Mouse (Mus musculus) brain, embryonic 14.5 days (tissue): ENCODE data around the gene Hcst. TPM values are rescaled to one million over a fixed set of nuclear protein-coding genes. Genes with fewer than 3 reads are reported as not detected.

Experiments
- DNase-seq: peaks from one replicate; pipeline ENCODE4 v3.0.0-alpha.2; 2011; ENCODE audit warnings: low read depth
- CTCF ChIP-seq: fragments of 200-500 bp; IDR thresholded peaks from 2 replicates; pipeline ENCODE4 v1.5.1; 2012; ENCODE audit warnings: inconsistent platforms, mild to moderate bottlenecking, moderate library complexity, borderline replicate concordance; ENCODE audit not compliant: insufficient read depth, insufficient read length; ENCODE audit errors: extremely low read depth
- POLR2A ChIP-seq: fragments of 200-500 bp; IDR thresholded peaks from 2 replicates; pipeline ENCODE4 v1.6.1; 2012; ENCODE audit warnings: mild to moderate bottlenecking, inconsistent platforms, borderline replicate concordance; ENCODE audit not compliant: poor library complexity, insufficient read depth, insufficient read length, severe bottlenecking; ENCODE audit errors: extremely low read depth
- polyA plus RNA-seq: library from polyadenylated mRNA; depleted of rRNA; stranded (reverse); fragments of >200 nt; gene quantifications from 2 replicates; pipeline ENCODE4 v1.2.3, GENCODE M21; 2012

Hcst gene
- polyA plus RNA-seq, 1 experiment = 1.4 TPM

GRCm38 (mm10) chr7:30429327-30429726 is 9.7 kb upstream of the Hcst start:
- DNase-seq = no peak
- TF ChIP-seq POLR2A = no peak

GRCm38 (mm10) chr7:30423071-30423641 is 3.5 kb upstream of the Hcst start:
- no peak for TF ChIP-seq CTCF
- TF ChIP-seq POLR2A = no peak
- DNase-seq = peak; percentile 28

- no peak for DNase-seq
- TF ChIP-seq POLR2A (no peak), CTCF (no peak)
These were observed 2.9 kb upstream of the Hcst start for GRCm38 (mm10) chr7:30422560-30422959.

- peak; percentile 97 for DNase-seq
- TF ChIP-seq CTCF (no peak), POLR2A (0 out of 2 replicates have a peak, but pooled peaks have one; percentile 44)
These were observed 2.3 kb upstream of the Hcst start for GRCm38 (mm10) chr7:30421890-30422435.

- peak; percentile 33 for DNase-seq
- TF ChIP-seq CTCF (no peak), POLR2A (no peak)
These were observed 1.7 kb upstream of the Hcst start, which contains the start of gene Nfkbid for GRCm38 (mm10) chr7:30421175-30421889. Gene Nfkbid (plus strand): TSS chr7:30421732.

GRCm38 (mm10) chr7:30420673-30421072 is 1.0 kb upstream of the Hcst start:
- TF ChIP-seq POLR2A = no peak
- no peak for TF ChIP-seq CTCF
- DNase-seq = no peak

GRCm38 (mm10) chr7:30417856-30418255 is 1.8 kb downstream of the Hcst start:
- DNase-seq = no peak
- TF ChIP-seq POLR2A (no peak), CTCF (no peak)

GRCm38 (mm10) chr7:30413596-30413995 is 6.1 kb downstream of the Hcst start, which contains the start of gene Tyrobp:
Gene Tyrobp (plus strand): TSS chr7:30413760.
- DNase-seq = no peak
- no peak for TF ChIP-seq POLR2A
- no peak for TF ChIP-seq CTCF

GRCm38 (mm10) chr7:30412735-30413147 is 6.9 kb downstream of the Hcst start:
- no peak for TF ChIP-seq POLR2A
- no peak for TF ChIP-seq CTCF
- no peak for DNase-seq

- no peak for TF ChIP-seq CTCF
- TF ChIP-seq POLR2A = no peak
- no peak for DNase-seq
These were observed 8.6 kb downstream of the Hcst start for GRCm38 (mm10) chr7:30411023-30411422.

- TF ChIP-seq POLR2A (no peak), CTCF (no peak)
- no peak for DNase-seq
These were observed 9.9 kb downstream of the Hcst start for GRCm38 (mm10) chr7:30409789-30410188.
